Mouse (Mus musculus) left cerebral cortex, postnatal 14 days (tissue): Measurements from ENCODE around the gene Rtp4. TPM values are rescaled to one million over a fixed set of nuclear protein-coding genes. Genes with fewer than 3 reads are reported as not detected.

Experiments
- DNase-seq, 2 experiments: peaks; one replicate each; pipeline ENCODE4 v3.0.0; 2021 to 2022; ENCODE audit warnings: low spot score in 2 of 2, mixed read lengths in 1 of 2
- intact Hi-C: fragments of 180-260 bp; cut with DNase I; formaldehyde crosslinking; loops from one replicate; pipeline ENCODE4 v1.15.1; 2025
- long read RNA-seq, 2 experiments: library from polyadenylated mRNA; stranded (forward); transcript quantifications; one replicate each; pipeline ENCODE4 v2.0.0; 2021
- total RNA-seq, 2 experiments: library from RNA; stranded (reverse); gene quantifications; 2 replicates each; pipeline ENCODE4 v1.2.3; 2021

Gene Rtp4
- total RNA-seq: 1 to 10 TPM in 1 of 2 experiments, under 1 TPM in 1; 0.62 to 1.4 TPM
- long read RNA-seq, experiment 1, partial matches to known transcripts: 0 of 2 reads
- long read RNA-seq, experiment 1, other reads (novel, unspliced or antisense): 2 of 2 reads
- long read RNA-seq, experiment 2, partial matches to known transcripts: 0 of 1 reads
- long read RNA-seq, experiment 2, other reads (novel, unspliced or antisense): 0 of 1 reads

DNA sequence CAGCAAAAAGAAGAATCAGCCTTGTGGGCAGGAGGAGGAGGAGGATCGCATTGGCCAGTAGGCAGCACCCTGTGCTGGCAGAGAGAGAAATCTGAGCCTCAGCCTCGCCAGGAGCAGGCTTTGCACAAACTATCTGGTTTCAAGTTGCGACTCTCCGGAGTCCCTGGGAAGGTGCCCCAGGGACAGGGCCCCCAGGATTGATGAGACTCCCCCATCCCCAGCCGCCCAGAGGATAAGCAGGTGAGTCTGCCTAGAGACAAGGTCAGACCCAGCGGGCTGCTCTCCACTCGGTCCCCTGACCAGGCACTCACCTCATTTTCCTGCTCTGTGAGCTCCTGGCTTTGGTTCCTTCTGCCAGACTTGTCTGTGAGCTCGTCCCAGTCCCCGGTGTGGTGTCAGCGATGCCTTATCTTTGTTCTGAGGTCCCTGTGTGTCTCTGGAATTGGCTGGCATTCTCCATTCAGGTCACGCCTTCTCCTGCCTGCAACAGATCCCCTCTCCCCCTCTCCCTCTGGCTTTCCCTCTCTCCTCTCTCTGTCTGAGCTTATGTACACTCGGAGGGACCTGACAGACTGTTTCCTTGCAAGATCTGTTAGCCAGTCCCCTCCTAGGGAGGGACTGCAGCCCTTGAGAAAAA, at the start of gene Rtp4, which contains the start of gene Masp1:
TSS of gene Rtp4 (plus strand) at position 57 of the 637 bp plus-strand sequence.
TSS of gene Masp1 (minus strand) at position 581 of the 637 bp plus-strand sequence.
- DNase-seq: peak; percentile 31 to 40

DNA sequence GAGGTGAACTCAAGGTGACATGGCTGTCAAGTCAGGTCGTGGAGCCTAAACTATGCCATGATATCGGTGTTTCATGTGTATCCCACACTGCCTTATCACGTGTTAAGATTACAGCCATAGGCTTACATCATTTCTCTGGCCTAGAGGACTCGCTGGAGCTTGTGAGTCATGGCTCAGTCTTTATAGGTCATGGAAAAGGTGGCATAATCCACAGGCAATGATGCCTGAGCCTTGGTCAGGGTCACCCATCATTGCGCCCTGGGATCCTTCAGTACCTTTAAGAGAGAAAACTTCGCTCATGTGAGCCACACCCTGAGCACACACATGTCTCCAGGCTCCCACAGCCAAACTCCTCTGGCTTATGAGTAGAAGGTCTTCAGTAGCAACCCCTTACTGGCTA, 48.5 kb upstream of the Rtp4 start:
- intact Hi-C loops: no loop called here
- no peak for DNase-seq

More for the DNA sequence above, at the start of gene Rtp4, which contains the start of gene Masp1:
- intact Hi-C loops: no loop called here

GRCm38 (mm10) chr16:23472046-23472445, 48.0 kb upstream of the Rtp4 start:
- intact Hi-C loops: no loop called here

DNA sequence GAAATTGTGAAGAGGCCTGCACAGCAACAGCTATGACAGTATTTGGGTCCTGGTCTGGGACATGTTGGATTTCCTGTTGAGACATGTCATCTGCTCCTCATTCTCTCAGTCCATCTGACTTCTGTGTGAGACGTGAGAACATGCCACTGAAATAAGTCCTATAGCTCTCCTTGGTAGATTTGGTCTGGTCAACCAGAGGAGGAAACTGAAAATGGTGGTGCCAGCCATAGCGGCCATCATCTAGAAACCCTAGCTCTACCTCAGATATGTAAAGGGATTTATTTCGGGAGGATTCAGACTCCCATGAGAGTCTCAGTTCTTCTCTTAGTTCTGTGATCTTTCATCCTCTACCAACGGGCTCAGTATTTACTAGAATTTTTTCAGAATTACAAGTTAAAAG, 44.4 kb upstream of the Rtp4 start:
- no peak for DNase-seq
- intact Hi-C loops: no loop called here

More at GRCm38 (mm10) chr16:23472046-23472445, 48.0 kb upstream of the Rtp4 start:
- DNase-seq: no peak

DNA sequence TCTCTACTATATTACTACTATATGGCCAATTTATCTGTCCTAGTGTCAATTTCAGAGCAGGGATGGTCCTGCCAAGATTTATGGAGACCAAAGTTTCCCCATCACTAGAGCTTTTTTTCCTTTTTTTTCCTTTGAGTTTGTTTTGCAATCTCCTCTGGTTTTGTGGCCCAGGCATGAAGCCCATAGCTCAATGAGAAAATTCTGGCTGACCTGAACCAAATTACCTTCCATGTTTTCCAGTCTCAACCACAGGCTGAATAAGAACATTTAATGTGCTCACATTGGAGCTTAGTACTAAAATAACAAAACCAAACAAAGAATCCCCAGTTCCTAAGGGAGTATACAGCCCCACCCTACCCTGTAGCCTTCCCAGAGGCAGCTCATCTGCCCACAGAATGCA, 43.5 kb upstream of the Rtp4 start:
- DNase-seq: no peak
- intact Hi-C loops: no loop called here

- DNase-seq: no peak
- intact Hi-C loops: no loop called here
Measured at GRCm38 (mm10) chr16:23479872-23480603, 40.1 kb upstream of the Rtp4 start.

GRCm38 (mm10) chr16:23482218-23482617, 37.9 kb upstream of the Rtp4 start:
- no peak for DNase-seq
- intact Hi-C loops: no loop called here

GRCm38 (mm10) chr16:23482846-23483245, 37.2 kb upstream of the Rtp4 start:
- intact Hi-C loops: no loop called here
- no peak for DNase-seq

GRCm38 (mm10) chr16:23483292-23483691, 36.8 kb upstream of the Rtp4 start:
- intact Hi-C loops: no loop called here
- no peak for DNase-seq

DNA sequence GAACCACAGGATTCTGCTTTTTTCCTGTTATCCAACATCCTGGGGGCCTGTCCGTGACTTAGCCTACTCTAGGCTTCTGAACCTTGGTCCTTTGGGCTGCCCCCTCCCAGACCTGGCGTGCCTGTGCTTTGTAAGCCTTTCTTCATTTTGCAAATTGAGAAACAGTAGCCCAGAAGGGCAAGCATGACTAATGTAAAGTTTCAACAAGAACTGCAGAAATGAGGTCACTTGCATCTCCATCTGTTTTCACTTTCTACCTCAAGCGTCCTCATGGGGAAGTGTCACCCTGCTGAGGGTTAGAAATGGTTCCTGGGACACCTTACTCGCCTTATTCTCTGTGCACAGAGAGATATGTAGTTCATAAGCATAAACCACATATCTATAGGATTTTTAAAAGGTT, 27.3 kb upstream of the Rtp4 start:
- intact Hi-C loops: no loop called here
- no peak for DNase-seq

GRCm38 (mm10) chr16:23496245-23496924, 23.7 kb upstream of the Rtp4 start:
- no peak for DNase-seq
- intact Hi-C loops: no loop called here

DNA sequence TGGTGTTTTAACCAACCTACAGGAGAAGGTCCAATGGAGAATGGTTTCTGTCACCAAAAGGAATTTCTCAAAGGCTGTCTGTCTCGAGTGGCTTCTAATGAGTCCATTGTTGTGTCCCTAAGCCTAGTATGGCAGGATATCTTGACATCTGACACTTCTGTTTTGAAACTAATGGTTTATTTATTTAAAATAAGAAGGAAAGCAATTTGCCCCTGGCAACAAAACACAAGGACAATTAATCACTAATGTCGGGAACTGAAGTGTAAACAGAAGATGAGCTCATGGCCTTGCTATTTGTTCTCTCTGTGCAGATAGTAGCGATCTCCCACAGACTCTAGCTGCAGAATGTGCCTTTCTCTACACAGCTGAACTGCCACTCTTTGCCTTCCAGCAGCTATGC, 22.7 kb upstream of the Rtp4 start:
- DNase-seq: no peak
- intact Hi-C loops: no loop called here

- no peak for DNase-seq
- intact Hi-C loops: no loop called here
Measured at GRCm38 (mm10) chr16:23497881-23498280, 22.2 kb upstream of the Rtp4 start.

DNA sequence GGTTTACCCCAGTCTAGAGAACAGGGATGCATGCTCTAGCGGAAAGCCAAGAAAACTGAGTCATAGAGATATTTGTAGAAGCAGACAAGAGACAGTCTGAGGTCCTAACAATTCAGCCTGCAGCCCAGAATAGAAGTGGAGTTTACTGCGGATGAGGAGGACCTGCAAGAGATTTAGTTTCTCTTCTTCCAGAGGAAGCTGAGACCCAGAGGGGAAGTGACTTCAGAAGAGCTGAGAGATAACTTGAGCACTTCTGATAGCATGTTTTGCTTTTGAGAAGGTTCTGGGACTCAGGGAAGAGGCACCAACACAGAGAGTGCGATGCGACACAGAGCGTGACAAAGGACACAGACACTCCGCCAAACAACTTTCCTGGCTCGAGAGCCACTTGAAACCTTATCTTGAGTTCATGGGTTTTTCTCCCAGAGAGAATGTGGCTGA, 21.4 kb upstream of the Rtp4 start:
- intact Hi-C loops: no loop called here
- DNase-seq: no peak

DNA sequence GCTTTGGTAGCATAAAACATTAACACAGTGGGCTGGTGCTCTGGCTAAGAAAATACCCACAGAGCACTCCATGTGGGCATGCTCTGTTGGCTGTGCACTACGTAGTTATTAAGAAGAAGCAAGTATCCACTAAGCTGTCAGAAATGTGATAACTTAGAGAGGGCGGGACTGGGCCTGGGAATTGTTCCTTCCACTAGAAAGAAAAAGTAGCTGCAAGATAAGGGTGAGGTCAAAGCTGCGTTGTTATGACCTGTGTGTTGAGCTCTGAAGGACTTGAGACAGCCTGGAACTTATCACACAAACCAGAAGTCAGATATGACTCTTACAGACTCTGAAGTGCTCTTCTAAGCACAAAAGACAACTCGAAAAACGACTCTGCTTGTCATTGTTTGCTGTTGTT, 19.5 kb upstream of the Rtp4 start:
- intact Hi-C loops: no loop called here
- DNase-seq: no peak

DNA sequence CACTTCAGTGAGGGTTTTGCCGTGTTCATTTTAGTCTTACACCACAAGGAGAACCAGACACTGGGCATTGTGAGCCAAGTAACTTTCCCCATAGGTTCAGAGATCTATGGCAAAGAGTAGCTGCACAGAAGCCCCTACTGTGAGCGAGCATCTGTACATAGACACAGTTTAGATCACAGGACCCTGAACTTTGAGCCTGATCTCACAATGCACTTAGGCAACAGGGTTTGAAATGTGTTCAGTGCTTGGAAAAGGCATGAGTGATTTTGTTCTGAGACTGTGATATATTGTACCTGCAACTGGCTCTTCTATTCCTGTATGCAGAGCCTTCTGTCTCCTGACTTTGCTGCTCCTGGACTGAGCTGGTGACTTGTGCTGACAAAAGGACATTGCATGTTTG, 18.8 kb upstream of the Rtp4 start:
- intact Hi-C loops: no loop called here
- no peak for DNase-seq

- intact Hi-C loops: no loop called here
- no peak for DNase-seq
Measured at GRCm38 (mm10) chr16:23502478-23502877, 17.6 kb upstream of the Rtp4 start.

- intact Hi-C loops: no loop called here
- DNase-seq: no peak
Measured at GRCm38 (mm10) chr16:23503351-23503750, 16.7 kb upstream of the Rtp4 start.

DNA sequence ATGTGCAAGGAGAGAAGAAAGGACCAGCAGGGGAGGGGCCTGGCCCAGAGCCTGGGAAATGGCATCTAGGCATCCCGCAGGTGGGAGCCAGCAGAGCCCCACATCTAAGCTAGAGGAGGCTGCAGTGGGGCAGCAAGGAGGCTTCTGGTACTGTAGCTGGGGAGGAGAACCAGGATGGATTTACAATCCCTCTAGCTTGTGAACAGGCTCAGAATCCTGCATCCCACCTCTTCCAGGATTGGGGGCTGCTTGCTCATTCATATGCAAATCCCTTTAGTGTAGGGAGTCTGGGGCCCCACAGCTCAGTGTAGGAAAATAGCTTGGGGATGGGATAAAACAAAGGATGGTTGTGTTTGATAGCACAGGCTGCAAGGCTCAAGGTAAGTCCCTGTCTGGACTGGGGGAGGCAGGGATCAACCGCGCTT, 15.8 kb upstream of the Rtp4 start:
- DNase-seq: no peak
- intact Hi-C loops: no loop called here
